Mouse (Mus musculus): ENCODE data around the gene Amt.

Gene Amt

GRCm38 (mm10) chr9:108340258-108341138 lies 43.8 kb downstream of the Amt start:
- DNase-seq, result no peak

GRCm38 (mm10) chr9:108341139-108341475 lies 44.5 kb downstream of the Amt start:
- no peak for DNase-seq

GRCm38 (mm10) chr9:108341801-108342200 lies 45.1 kb downstream of the Amt start:
- DNase-seq, result no peak

DNA sequence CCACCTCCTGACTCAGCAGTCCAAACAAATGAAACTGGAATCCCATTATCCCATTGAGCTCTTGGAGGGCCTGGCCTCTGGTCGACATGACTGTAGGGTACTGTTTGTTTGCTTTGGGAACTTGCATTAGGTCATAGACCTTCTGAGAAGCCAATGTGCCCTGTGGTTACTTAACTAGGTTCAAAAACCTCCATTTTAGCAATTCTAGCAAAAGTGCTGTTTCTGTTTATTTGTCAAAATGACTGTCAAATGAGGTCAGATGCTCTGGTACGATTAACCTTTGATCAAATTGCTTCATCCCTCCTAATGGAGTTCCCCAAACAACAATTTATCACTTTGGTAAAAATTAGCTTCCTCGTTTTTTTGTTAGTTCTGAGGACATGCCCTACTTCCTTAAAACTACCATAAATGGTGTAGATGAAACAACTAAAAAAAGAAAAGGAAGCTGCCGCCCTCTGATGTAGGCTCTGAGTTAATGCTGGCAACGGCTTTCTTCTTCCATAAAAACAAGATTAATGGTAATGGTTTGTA lies 45.7 kb downstream of the Amt start:
- DNase-seq, result no peak

DNA sequence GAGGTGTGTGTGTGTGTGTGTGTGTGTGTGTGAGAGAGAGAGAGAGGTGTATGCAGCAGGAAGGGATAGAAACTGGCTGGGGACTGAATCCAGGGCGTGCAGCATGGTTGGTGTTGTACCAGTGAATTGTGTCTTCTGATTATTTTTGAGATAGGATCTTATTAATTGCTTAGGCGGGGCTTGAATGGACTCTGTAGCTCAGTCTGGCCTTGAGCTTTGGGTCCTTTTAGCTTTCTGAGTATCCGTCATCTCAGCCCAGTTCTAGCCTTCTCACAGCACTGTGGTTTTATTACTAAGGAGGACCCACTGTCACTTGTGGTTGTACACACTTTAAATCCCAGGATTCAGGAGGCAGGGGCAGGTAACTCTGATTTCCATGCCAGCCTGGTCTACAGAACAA lies 46.7 kb downstream of the Amt start:
- DNase-seq, result no peak

DNA sequence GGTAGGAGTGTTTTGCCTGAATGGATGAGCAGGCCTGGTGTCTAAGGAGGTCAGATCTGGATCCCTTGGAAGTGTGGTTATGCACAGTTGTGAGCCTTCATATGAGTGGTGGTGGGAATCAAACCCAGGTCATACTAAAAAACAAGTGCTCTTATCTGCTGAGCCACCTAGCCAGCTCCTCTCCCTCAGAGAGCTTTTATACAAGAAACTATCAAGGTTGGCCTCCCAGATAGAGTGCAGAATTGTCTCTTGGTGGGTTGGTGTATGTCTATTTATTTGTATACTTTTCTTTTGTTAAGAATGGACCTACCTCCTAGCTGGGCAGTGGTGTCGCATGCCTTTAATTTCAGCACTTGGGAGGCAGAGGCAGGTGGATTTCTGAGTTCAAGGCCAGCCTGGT lies 47.2 kb downstream of the Amt start:
- DNase-seq, result no peak

DNA sequence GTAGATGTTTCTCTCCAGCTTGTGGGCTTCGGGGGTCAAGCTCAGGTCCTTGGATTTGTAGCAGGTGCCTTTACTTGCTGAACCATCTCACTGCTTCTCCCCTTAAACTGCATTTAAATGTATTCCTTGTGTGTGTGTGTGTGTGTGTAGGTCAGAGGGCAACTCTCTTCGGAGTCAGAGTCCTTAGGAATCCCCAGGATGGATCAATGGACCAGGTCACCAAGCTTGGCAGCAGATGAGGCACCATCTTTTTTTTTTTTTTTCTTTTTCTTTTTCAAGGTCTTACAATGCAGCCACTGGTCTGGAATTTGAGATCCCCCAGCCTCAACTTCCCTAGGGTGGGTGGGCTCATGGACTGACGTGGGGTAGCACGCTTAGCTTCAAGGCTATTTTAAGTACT lies 47.8 kb downstream of the Amt start:
- DNase-seq, result no peak

- no peak for DNase-seq
These were observed 50.4 kb downstream of the Amt start for GRCm38 (mm10) chr9:108347024-108347423.

- DNase-seq, result peak; percentile 90
These were observed 51.1 kb downstream of the Amt start, which contains the start of gene Usp4 for GRCm38 (mm10) chr9:108347540-108348289. TSS of gene Usp4 (plus strand) at chr9:108347853.

GRCm38 (mm10) chr9:108348290-108348680 lies 51.6 kb downstream of the Amt start:
- DNase-seq, result no peak

DNA sequence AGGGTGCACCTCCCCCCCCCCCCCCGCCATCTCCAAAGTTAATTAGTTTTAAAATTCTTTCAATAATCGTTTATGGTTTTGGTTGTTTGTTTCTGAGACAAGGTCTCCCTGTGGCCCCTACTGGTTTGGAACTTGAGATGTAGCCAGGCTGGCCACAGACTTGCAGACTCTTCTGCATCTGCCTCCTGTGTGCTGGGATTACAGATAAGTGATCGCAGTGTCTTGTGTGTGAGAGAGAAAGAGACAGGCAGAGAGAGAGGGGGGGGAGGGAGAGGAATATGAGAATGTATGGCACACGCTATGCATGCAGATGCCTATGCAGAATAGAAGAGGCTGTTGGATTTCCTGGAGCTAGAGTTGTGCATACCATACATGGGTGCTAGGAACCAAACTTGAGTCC lies 53.1 kb downstream of the Amt start:
- DNase-seq, result no peak
